Mouse (Mus musculus): Measurements from ENCODE around the gene Tcf7.
"Not testable (repeated sequence)": the region's sequence is repeated elsewhere in the genome, so short reads cannot be mapped to it uniquely, and the experiment has no call there.

Gene Tcf7

DNA sequence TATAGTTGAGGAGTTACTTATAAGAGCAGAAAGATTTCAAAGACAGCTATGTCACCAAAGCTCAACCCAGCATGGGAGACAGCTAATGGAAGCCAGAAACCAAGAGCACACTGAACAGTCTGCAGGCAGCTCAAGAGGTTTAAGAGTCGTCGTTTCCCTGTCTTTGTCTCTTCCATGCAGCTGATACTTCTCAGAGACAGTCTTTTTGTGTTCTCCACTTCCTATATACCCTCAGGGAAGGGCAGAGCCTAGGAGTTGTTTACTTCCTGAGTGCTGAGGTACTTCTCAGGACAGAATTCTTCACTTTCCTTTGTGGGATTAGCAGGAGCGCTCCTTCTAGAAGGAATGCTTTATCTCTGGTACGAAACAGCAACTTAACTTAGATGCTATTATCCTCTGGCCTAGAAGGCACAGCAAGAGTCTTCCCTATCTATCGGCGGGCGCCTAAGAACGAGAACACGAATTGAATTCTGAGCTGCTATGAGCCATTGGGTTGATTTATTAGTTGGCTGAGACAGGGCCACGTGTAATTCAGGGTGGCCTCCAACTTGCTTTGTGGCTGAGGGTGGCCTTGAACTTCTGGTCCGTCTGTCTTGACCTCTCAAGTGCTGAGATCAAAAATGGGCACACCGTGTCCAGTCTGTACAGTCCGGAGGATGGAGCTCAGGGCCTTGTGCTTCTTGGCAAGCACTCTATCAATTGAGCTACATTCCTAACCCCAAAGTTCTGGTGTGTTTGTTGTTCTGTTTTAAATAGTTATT, 55.2 kb downstream of the Tcf7 start:
- DNase-seq (ENCODE audit: low spot score), result no peak

DNA sequence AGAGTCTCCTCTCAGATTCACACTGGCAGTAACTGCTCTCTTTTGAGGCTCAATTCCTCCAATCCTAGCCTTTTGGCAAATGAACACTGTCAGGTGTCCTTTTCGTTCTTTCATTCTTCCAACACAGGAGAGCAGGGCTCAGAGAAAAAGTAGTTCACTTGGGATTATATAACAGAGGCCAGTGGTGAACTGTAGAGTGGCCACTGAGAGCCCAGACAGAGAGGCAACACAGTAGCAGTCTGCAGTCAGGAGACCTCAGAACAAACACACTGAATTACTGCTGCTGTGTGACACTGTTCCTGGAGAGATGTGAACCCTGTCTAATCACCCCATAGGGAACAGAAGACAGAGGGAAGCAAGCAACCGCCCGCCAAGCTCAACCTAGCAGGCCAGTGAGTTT, 55.8 kb downstream of the Tcf7 start:
- no peak for DNase-seq (ENCODE audit: low spot score)

DNA sequence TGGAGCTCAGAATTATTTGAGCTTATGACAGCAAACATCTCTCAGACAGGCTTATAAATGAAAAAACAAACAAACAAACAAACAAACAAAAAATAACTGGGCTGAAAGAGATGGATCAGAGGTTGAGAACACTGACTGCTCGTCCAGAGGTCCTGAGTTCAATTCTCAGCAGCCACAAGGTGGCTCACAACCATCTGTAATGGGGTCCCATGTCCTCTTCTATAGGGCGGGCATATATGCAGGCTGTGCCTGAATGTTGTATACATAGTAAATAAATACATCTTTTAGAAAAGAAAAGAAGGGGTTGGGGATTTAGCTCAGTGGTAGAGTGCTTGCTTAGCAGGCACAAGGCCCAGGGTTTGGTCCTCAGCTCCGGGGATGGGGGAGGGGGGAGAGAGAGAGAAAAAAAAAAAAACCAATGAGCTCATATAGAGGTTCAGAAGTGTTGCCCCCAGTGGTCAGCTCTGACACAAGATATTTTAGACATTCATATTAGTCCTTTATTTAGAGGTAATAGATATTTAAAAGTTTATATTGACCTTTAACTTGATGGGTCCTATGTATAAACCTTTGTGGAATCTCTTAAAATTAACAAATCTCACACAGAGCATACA, 56.7 kb downstream of the Tcf7 start:
- no peak for DNase-seq (ENCODE audit: low spot score)

DNA sequence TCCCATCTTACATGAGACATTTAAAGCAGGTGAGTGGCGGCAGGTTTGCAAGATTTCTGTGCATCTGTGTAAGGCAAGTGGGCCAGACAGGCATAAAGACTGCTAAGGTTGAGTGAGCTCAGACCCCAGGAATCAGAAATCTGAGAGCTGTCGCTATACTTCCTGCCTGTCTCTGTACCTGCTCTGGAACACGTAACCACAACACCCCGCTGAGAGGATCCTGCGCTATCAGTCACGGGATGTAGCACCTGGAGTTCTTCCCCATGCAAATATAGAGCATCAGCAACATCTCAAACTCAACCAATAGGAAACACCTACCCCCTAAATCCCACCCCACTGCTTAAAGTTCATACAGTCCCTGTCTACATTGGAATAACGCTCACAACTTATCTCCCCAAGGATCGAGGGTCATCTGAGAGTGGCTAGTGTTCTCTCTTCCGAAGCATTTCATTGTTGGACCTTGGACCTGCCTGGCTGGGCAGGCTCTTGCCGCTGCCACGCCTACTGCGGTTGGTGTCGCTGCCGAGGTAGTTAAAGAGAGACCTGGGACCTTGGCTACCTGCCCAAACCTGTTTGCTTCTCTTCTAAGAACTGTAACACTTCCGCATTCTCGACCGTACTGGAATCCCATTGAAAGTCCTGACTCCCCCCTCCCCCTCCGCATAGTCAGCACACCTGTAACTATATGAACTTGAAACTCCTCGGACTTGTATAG, 58.7 kb downstream of the Tcf7 start:
- no peak for DNase-seq (ENCODE audit: low spot score)

DNA sequence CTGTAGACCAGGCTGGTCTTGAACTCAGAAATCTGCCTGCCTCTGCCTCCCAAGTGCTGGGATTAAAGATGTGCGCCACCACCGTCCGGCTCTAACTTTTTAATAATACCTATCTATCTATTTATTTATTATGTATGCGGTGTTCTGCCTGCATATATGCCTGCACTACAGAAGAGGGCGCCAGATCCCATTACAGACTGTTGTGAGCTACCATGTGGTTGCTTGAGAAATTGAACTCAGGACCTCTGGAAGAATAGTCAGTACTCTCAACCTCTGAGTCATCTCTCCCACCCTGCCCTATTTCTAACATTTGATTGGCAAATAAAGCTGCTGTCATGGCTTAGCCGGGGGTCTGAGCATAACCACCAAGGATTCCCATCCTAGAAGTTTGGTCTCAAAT, 59.9 kb downstream of the Tcf7 start:
- DNase-seq (ENCODE audit: low spot score), result no peak

DNA sequence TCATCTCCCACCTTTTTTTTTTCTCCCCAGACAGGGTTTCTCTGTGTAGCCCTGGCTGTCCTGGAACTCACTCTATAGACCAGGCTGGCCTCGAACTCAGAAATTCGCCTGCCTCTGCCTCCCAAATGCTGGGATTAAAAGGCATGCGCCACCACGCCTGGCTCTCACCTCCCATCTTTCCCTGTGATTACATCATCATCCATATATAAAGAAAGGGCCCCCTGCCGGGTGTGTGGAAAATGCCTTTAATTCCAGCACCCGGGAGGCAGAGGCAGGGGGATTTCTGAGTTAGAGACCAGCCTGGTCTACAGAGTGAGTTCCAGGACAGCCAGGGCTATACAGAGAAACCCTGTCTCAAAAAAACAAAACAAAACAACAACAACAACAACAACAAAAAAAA, 60.9 kb downstream of the Tcf7 start:
- DNase-seq (ENCODE audit: low spot score), result not testable (repeated sequence)

DNA sequence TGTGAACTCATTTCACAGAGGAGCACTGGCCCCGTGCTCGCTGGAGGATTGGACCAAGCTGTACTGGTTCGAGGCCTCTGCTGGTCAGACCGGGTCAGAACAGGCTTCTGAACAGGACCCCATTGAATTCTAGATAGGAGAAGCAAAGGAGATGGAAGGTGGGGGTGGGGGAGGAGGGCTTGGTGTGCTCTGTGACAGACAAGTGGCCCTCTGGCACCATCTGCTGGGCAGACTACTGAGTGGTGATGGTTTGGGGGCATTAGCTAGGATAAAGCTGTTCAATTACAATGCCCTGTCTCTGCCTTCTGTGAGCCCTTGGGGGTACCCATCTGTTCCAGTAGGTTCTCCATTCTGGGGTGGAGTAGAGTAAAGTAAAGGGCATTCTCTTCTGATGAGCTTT, 62.5 kb downstream of the Tcf7 start:
- no peak for DNase-seq (ENCODE audit: low spot score)

DNA sequence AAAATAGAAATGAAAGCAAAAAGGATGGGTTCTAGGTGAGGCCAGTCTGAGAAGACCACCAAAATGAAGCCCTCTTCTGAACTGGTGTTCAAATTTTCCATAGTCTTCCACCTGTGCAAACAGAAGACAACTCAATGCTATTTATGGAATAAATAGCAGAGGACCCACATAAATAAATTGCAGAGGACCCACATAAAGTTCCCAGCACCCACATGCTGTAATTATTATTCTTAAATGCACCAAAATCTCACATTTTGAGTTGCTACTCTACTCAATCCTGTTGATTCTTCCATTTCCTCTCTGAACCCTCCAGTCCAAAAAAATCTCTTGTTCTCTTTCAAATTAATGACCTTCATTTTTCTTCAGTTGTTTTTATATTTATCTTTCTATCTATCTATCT, 68.9 kb downstream of the Tcf7 start, which contains the start of gene Olfr1371:
Olfr1371 (minus strand) TSS at position 101 of the 400 bp plus-strand sequence.
- DNase-seq (ENCODE audit: low spot score), result no peak

Data from ovary, adult 18-20 months (tissue).